Mouse (Mus musculus) layer of hippocampus, postnatal 25 days (tissue): Measurements from ENCODE around the gene Taar7e. TPM values are rescaled to one million over a fixed set of nuclear protein-coding genes. Genes with fewer than 3 reads are reported as not detected.
"Not testable (repeated sequence)": the region's sequence is repeated elsewhere in the genome, so short reads cannot be mapped to it uniquely, and the experiment has no call there.

Experiments used
- DNase-seq, 2 experiments: peaks; one replicate each; pipeline ENCODE4 v3.0.0; 2022; ENCODE audit warnings: mixed read lengths in 2 of 2, low spot score in 1 of 2; ENCODE audit errors: extremely low spot score in 1 of 2
- total RNA-seq, 2 experiments: library from RNA; stranded (reverse); gene quantifications; 2 replicates each; pipeline ENCODE4 v1.2.3; 2021

Taar7e gene
- not detected for total RNA-seq

- DNase-seq = no peak
Measured at GRCm38 (mm10) chr10:24037314-24037713, at the start of gene Taar7e. TSS of gene Taar7e (plus strand) at chr10:24037614.

GRCm38 (mm10) chr10:23993381-23993780, 44.0 kb upstream of the Taar7e start, which contains the start of gene Taar7a:
TSS of gene Taar7a (minus strand) at chr10:23993481.
- no peak for DNase-seq

GRCm38 (mm10) chr10:23999639-24000038, 37.8 kb upstream of the Taar7e start, which contains the start of gene Taar7b:
TSS of gene Taar7b (plus strand) at chr10:23999939.
- DNase-seq = no peak

DNA sequence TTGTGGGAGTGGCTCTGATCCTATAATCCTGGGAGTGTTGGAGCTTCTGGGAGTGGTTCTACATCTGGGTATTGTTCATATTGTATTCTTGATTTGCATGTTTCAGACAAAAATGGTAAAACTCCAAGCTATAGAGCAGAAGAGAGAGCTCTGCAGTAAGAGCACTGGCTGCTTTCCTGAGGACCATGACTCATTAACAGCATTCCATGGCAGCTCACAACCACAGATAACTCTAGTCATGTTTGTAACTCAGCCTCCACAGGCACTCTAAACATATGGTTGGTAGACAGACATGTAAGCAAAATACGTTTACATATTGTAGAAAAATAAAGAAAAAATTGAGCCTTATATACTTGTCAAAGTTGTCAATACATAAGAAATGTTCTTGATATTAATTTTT, 31.0 kb upstream of the Taar7e start:
- DNase-seq = no peak

- no peak for DNase-seq
Measured at GRCm38 (mm10) chr10:24007034-24007433, 30.4 kb upstream of the Taar7e start.

GRCm38 (mm10) chr10:24008143-24008542, 29.3 kb upstream of the Taar7e start:
- DNase-seq = no peak

DNA sequence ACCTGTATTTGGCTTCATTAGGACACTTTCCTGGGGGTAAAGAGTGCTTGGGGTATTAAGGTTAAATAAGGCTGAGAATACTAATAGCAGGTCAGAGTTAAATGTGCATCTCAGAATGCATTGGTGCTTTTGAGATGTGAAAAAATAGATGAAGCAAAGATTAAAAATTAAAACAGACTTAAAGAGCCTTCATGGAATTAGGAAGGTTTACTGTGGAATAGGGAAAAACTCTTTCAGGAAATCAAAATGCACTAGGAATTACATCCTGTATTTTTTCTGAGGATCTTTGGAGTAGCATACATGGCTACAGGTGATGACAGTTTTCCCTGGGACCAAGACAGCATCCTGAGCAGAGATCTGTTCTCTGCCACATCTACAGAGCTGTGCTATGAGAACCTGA, 10.5 kb upstream of the Taar7e start, which contains the start of gene Taar7d:
Gene Taar7d (plus strand): TSS at position 301 of the 400 bp plus-strand sequence.
- no peak for DNase-seq

DNA sequence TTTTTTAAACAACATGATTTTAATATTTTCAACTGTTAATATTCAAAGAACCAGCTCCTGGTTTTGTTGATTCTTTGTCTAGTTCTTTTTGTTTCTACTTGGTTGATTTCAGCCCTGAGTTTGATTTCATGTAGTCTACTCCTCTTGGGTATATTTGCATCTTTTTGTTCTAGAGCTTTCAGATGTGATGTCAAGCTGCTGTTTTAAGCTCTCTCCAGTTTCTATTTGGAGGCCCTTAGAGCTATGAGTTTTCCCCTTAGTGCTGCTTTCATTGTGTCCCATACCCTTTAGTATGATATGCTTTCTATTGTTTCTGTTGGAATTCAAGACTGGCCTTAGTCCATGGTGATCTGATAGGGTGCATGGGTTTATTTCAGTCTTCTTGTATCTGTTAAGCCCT, 6.1 kb upstream of the Taar7e start:
- DNase-seq = no peak

DNA sequence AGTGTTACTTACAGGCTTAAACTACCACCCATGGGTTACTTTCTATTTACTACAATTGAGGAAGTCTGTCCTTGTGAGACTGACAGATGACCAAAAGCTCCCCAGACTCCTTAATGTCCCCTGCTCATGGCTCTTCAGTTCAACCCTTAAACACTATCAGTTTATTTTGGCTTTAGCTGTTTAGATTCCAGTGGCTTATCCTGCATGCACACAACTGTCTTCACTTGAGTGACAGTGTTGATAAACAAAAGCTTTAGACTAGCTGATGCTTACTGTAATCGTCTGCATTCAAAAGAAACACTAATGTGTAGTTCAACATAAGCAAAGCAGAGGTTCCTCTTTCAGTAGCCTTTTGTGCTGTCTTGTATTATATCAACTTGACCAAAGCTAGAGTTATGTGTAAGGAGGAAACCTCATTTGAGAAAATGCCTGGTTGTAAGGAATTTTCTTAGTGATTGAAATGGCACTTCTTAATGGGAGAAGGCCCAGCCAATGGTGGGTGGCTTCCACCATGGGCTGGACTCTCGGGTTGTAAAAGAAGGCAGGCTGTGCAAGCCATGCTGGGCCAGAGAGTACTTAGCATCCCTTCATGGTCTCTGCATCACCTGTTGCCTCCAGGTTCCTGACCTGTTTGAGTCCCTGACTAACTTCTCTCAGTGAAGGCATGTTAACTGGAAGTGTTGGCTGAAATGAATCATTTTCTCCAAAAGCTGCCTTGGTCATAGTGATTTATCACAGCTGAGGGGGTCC, 2.9 kb downstream of the Taar7e start:
- no peak for DNase-seq

- no peak for DNase-seq
Measured at GRCm38 (mm10) chr10:24049210-24049609, 11.8 kb downstream of the Taar7e start, which contains the start of gene Taar7f. TSS of gene Taar7f (plus strand) at chr10:24049510.

DNA sequence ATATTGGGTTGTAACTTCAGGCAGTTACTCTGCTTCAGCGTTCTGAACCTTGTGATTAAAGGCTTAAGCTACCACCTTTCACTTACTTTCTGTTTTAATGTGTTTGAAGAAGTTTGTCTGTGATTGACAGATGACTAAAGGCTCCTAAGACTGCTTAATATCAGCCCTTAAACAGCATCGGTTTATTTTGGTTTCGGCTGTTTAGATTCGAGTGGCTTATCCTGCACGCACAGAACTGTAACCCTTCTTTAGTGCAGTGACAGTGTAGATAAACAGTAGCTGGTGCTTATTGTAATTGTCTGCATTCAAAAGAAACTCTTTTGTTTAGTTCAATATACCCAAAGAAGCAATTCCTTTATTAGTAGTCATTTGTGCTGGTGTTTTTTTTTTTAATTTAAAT, 14.6 kb downstream of the Taar7e start:
- DNase-seq = no peak

DNA sequence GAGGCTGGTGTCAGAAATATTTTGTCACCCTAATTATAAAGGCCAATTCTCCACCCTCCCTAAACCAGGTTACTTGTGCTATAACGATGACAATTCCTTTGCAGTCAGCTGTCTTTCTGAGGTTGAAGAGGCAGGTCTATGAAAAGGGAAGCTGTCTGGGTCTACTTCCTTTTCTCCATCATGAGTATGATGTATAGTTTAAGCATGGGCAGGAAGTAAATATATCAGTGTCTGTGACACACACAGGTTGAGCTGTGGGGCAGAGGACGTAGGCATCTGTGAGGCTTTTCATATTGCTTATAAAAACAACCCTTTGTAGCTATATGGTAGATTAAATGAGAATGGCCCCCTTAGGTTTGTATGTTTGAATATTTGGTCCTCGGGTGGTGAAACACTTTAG, 21.6 kb downstream of the Taar7e start:
- DNase-seq = no peak

GRCm38 (mm10) chr10:24074751-24075150, 37.3 kb downstream of the Taar7e start:
- DNase-seq = not testable (repeated sequence)

GRCm38 (mm10) chr10:24076200-24076599, 38.8 kb downstream of the Taar7e start, which contains the start of gene Taar8a:
TSS of gene Taar8a (plus strand) at chr10:24076500.
- DNase-seq = not testable (repeated sequence)

GRCm38 (mm10) chr10:24080166-24080565, 42.8 kb downstream of the Taar7e start:
- peak; percentile 8 to 44 for DNase-seq

DNA sequence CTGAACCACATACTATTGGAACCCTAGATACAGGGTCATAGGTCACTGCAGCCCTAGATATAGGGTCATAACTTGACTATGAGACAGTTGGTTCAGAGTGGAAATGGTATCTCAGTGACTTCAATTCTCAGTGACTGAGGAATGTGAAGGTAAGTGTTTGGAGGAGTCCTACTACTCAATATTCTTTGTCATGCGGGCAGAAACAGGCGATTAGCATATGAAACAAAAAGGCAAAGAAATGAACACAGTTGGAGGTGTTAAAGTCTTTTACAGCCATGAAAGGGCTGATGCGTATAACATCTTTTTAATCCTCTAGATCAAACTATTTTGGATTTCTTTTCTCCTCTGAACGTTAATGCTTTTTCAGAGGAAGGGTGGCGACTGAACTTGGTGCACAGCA, 48.5 kb downstream of the Taar7e start:
- no peak for DNase-seq

DNA sequence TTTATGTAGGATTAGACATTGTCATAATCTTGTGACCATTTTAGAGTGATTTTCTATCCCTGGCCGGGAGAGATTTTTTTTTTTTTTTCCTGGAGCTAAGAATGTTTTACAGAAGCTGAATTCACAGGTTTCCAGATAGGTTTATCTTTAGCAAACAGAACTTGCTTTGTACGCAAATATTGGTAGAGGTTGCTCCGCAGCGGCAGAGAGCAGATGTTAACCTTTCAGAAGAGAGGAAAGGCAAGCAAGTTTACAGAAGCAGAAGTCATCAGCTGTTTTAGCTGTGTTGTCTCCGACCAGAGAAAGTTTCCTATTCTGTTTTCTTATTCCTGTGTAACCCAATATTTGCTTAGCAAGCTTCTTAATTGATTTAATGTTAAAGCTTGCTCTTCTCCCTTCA, 49.1 kb downstream of the Taar7e start:
- DNase-seq = no peak

GRCm38 (mm10) chr10:24087168-24087567, 49.8 kb downstream of the Taar7e start:
- no peak for DNase-seq
